Mouse (Mus musculus) lung, adult 2 months (tissue): ENCODE results near the gene Ndrg4. TPM values are rescaled to one million over a fixed set of nuclear protein-coding genes. Genes with fewer than 3 reads are reported as not detected.
"Not testable (repeated sequence)": the region's sequence is repeated elsewhere in the genome, so short reads cannot be mapped to it uniquely, and the experiment has no call there.

ENCODE experiments used
- DNase-seq: peaks from one replicate; pipeline ENCODE4 v3.0.0; 2022
- H3K4me1 ChIP-seq: fragments of 200-500 bp; 2 replicates; pipeline ENCODE4 v1.6.1; 2011; ENCODE audit warnings: low read length; ENCODE audit not compliant: control insufficient read depth, insufficient read depth
- H3K4me3 ChIP-seq: fragments of 200-500 bp; replicated peaks from 2 replicates; pipeline ENCODE3; 2011; ENCODE audit warnings: low read depth, mild to moderate bottlenecking, control low read depth, low read length; ENCODE audit errors: extremely low read depth
- CTCF ChIP-seq: fragments of 200-500 bp; IDR thresholded peaks from 2 replicates; pipeline ENCODE4 v1.5.1; 2011; ENCODE audit warnings: mild to moderate bottlenecking, low read length, control low read depth; ENCODE audit not compliant: insufficient read depth
- POLR2A ChIP-seq: fragments of 200-500 bp; IDR thresholded peaks from 2 replicates; pipeline ENCODE4 v1.6.1; 2011; ENCODE audit warnings: low read depth, mild to moderate bottlenecking, control low read depth, low read length, borderline replicate concordance; ENCODE audit errors: extremely low read depth
- WGBS: fragments of 180-500 bp; shearing (Covaris S2); methylation state at CpG from one replicate; pipeline ENCODE4 v1.1.7; 2018; 5-methylcytosine and 5-hydroxymethylcytosine counted together
- polyA plus RNA-seq: library from polyadenylated mRNA; depleted of rRNA; stranded (reverse); fragments of >200 nt; gene quantifications from 2 replicates; pipeline ENCODE4 v1.2.3, GENCODE M21; 2012

Ndrg4 gene
- polyA plus RNA-seq, 1 experiment: 21.5 TPM

GRCm38 (mm10) chr8:95660334-95660882 lies 16.4 kb upstream of the Ndrg4 start:
- TF ChIP-seq POLR2A (no peak), CTCF (no peak)
- 79% methylated on average over 6 of the region's 6 CpGs for WGBS
- DNase-seq: no peak
- Histone ChIP-seq H3K4me3 (no peak overlapping the region), H3K4me1 (no peaks in the 10 kb centered on the region)

- TF ChIP-seq CTCF: no peak
- TF ChIP-seq POLR2A: no peak
- WGBS: 65% methylated on average over 8 of the region's 8 CpGs
- no peak for DNase-seq
- Histone ChIP-seq H3K4me1 (no peaks in the 10 kb centered on the region), H3K4me3 (no peak overlapping the region)
These were observed 15.7 kb upstream of the Ndrg4 start for GRCm38 (mm10) chr8:95661085-95661484.

- no peak for DNase-seq
- Histone ChIP-seq H3K4me3 (no peak overlapping the region), H3K4me1 (no peaks in the 10 kb centered on the region)
- TF ChIP-seq POLR2A (no peak), CTCF (no peak)
- 86% methylated on average over 6 of the region's 6 CpGs for WGBS
These were observed 15.2 kb upstream of the Ndrg4 start for GRCm38 (mm10) chr8:95661575-95661974.

GRCm38 (mm10) chr8:95662885-95663598 lies 13.7 kb upstream of the Ndrg4 start:
- TF ChIP-seq CTCF (no peak), POLR2A (no peak)
- DNase-seq: no peak
- H3K4me3 ChIP-seq: no peak overlapping the region
- 70% methylated on average over 7 of the region's 7 CpGs for WGBS
- H3K4me1 ChIP-seq: no peaks in the 10 kb centered on the region

- TF ChIP-seq POLR2A (no peak), CTCF (no peak)
- WGBS: 40% methylated on average over 4 of the region's 4 CpGs
- Histone ChIP-seq H3K4me3 (no peak overlapping the region), H3K4me1 (no peaks in the 10 kb centered on the region)
- no peak for DNase-seq
These were observed 13.2 kb upstream of the Ndrg4 start for GRCm38 (mm10) chr8:95663599-95663949.

GRCm38 (mm10) chr8:95665813-95666452 lies 10.8 kb upstream of the Ndrg4 start:
- 90% methylated on average over 11 of the region's 11 CpGs for WGBS
- H3K4me3 ChIP-seq, DNase-seq, H3K4me1 ChIP-seq: not testable (repeated sequence)

GRCm38 (mm10) chr8:95668163-95668958 lies 8.4 kb upstream of the Ndrg4 start:
- WGBS: 43% methylated on average over 8 of the region's 8 CpGs
- TF ChIP-seq POLR2A: no peak
- no peak for TF ChIP-seq CTCF
- DNase-seq: no peak
- Histone ChIP-seq H3K4me3 (no peak overlapping the region), H3K4me1 (no peaks in the 10 kb centered on the region)

GRCm38 (mm10) chr8:95669967-95670366 lies 6.8 kb upstream of the Ndrg4 start:
- Histone ChIP-seq H3K4me3 (no peak overlapping the region), H3K4me1 (no peaks in the 10 kb centered on the region)
- no peak for TF ChIP-seq POLR2A
- TF ChIP-seq CTCF: no peak
- DNase-seq: no peak
- 75% methylated on average over 2 of the region's 2 CpGs for WGBS

- no peak for TF ChIP-seq POLR2A
- no peak for TF ChIP-seq CTCF
- DNase-seq: no peak
- 82% methylated on average over 6 of the region's 6 CpGs for whole genome bisulfite sequencing
- Histone ChIP-seq H3K4me3 (no peak overlapping the region), H3K4me1 (no peaks in the 10 kb centered on the region)
These were observed 4.9 kb upstream of the Ndrg4 start for GRCm38 (mm10) chr8:95671861-95672260.

- WGBS: 62% methylated on average over 5 of the region's 5 CpGs
- no peak for TF ChIP-seq CTCF
- TF ChIP-seq POLR2A: no peak
- no peak for DNase-seq
- no peak overlapping the region for H3K4me3 ChIP-seq
- no peaks in the 10 kb centered on the region for H3K4me1 ChIP-seq
These were observed 4.0 kb upstream of the Ndrg4 start for GRCm38 (mm10) chr8:95672811-95673210.
